Mouse (Mus musculus): ENCODE measurements at regions not wholly inside any gene's neighbourhood (a gene's known extent, or its start where the extent isn't known, plus 50 kb on each side); places are given as distances from the start of the nearest gene placed in this dataset.

GRCm38 (mm10) chr8:18536059-18536458 is 442.0 kb downstream of the Defb40 start:
- H3K36me3 ChIP-seq, result no peaks in the 10 kb centered on the region
- H3K4me3 ChIP-seq (replicated peaks), result no peak overlapping the region
- no peak overlapping the region for H3K9ac ChIP-seq (replicated peaks)
- no peak overlapping the region for H3K27ac ChIP-seq
- H3K27me3 ChIP-seq, result no peaks in the 10 kb centered on the region
- WGBS, result 88% methylated on average over 2 of the region's 2 CpGs
- H3K4me2 ChIP-seq (replicated peaks), result no peak overlapping the region
- H3K4me1 ChIP-seq (replicated peaks), result no peaks in the 10 kb centered on the region
- H3K9me3 ChIP-seq, result no peaks in the 10 kb centered on the region
- ATAC-seq, result no peak

- 90% methylated on average over 6 of the region's 6 CpGs for WGBS
- H3K9ac ChIP-seq (replicated peaks), result no peak overlapping the region
- ATAC-seq, result no peak
- H3K36me3 ChIP-seq, result no peaks in the 10 kb centered on the region
- H3K27ac ChIP-seq, result no peak overlapping the region
- no peak overlapping the region for H3K4me3 ChIP-seq (replicated peaks)
- H3K27me3 ChIP-seq, result no peaks in the 10 kb centered on the region
- no peaks in the 10 kb centered on the region for H3K4me1 ChIP-seq (replicated peaks)
- H3K9me3 ChIP-seq, result no peaks in the 10 kb centered on the region
- no peak overlapping the region for H3K4me2 ChIP-seq (replicated peaks)
These were observed 449.9 kb downstream of the Defb40 start for GRCm38 (mm10) chr8:18528120-18528519.

DNA sequence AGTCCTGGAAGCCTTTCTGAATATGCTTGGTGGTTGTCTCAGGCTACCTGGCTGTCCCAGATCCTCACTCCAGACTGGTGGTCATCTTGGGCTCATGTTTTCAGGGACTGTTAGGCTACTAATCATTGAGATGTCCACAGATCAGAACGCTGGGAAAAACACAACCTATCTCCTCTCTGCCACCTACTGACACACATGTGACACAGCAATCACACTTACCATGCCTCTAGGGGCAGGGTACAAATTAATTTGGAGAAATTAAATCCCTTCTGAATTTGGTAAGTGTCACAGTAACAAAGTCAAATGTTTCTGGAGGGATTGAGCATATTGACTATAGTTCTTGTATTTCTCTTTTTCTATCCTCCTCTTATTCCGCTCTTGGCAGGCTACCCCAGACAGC is 465.6 kb downstream of the Defb40 start:
- no peaks in the 10 kb centered on the region for H3K36me3 ChIP-seq
- H3K4me2 ChIP-seq (replicated peaks), result no peak overlapping the region
- H3K9me3 ChIP-seq, result 0 out of 2 replicates have a peak, but pooled peaks cover 2% of the 10 kb centered on the region
- ATAC-seq, result no peak
- H3K4me1 ChIP-seq (replicated peaks), result no peaks in the 10 kb centered on the region
- H3K27me3 ChIP-seq, result no peaks in the 10 kb centered on the region
- no peak overlapping the region for H3K4me3 ChIP-seq (replicated peaks)
- 72% methylated on average over 2 of the region's 2 CpGs for WGBS
- no peak overlapping the region for H3K27ac ChIP-seq
- no peak overlapping the region for H3K9ac ChIP-seq (replicated peaks)

- Histone ChIP-seq H3K4me2 (replicated peaks) (no peak overlapping the region), H3K4me1 (replicated peaks) (no peaks in the 10 kb centered on the region), H3K9ac (replicated peaks) (no peak overlapping the region), H3K27me3 (no peaks in the 10 kb centered on the region), H3K36me3 (no peaks in the 10 kb centered on the region), H3K27ac (no peak overlapping the region), H3K9me3 (0 out of 2 replicates have a peak, but pooled peaks cover 2% of the 10 kb centered on the region), H3K4me3 (replicated peaks) (no peak overlapping the region)
- 84% methylated on average over 13 of the region's 13 CpGs for WGBS
- no peak for ATAC-seq
These were observed 471.7 kb downstream of the Defb40 start for GRCm38 (mm10) chr8:18506158-18507022.

- no peaks in the 10 kb centered on the region for H3K36me3 ChIP-seq
- H3K27me3 ChIP-seq, result no peaks in the 10 kb centered on the region
- 87% methylated on average over 5 of the region's 5 CpGs for WGBS
- ATAC-seq, result no peak
- no peaks in the 10 kb centered on the region for H3K4me1 ChIP-seq (replicated peaks)
- H3K4me2 ChIP-seq (replicated peaks), result no peak overlapping the region
- no peak overlapping the region for H3K4me3 ChIP-seq (replicated peaks)
- no peak overlapping the region for H3K9ac ChIP-seq (replicated peaks)
- H3K9me3 ChIP-seq, result no peaks in the 10 kb centered on the region
- H3K27ac ChIP-seq, result no peak overlapping the region
These were observed 487.4 kb downstream of the Defb40 start for GRCm38 (mm10) chr8:18490620-18491019.

- no peaks in the 10 kb centered on the region for H3K27me3 ChIP-seq
- H3K27ac ChIP-seq, result no peak overlapping the region
- no peak for ATAC-seq
- no peak overlapping the region for H3K4me3 ChIP-seq (replicated peaks)
- H3K4me2 ChIP-seq (replicated peaks), result no peak overlapping the region
- WGBS, result 87% methylated on average over 3 of the region's 3 CpGs
- H3K9ac ChIP-seq (replicated peaks), result no peak overlapping the region
- H3K4me1 ChIP-seq (replicated peaks), result no peaks in the 10 kb centered on the region
- no peaks in the 10 kb centered on the region for H3K36me3 ChIP-seq
- no peaks in the 10 kb centered on the region for H3K9me3 ChIP-seq
These were observed 498.0 kb downstream of the Defb40 start for GRCm38 (mm10) chr8:18480081-18480480.

- H3K9ac ChIP-seq (replicated peaks), result no peak overlapping the region
- H3K27ac ChIP-seq, result no peak overlapping the region
- H3K27me3 ChIP-seq, result no peaks in the 10 kb centered on the region
- no peak overlapping the region for H3K4me2 ChIP-seq (replicated peaks)
- 82% methylated on average over 4 of the region's 4 CpGs for WGBS
- H3K9me3 ChIP-seq, result no peaks in the 10 kb centered on the region
- H3K4me1 ChIP-seq (replicated peaks), result no peaks in the 10 kb centered on the region
- no peak for ATAC-seq
- H3K4me3 ChIP-seq (replicated peaks), result no peak overlapping the region
- H3K36me3 ChIP-seq, result no peaks in the 10 kb centered on the region
These were observed 499.9 kb downstream of the Defb40 start for GRCm38 (mm10) chr8:18478166-18478565.

GRCm38 (mm10) chr8:18467511-18467910 is 510.5 kb downstream of the Defb40 start:
- no peak overlapping the region for H3K4me3 ChIP-seq (replicated peaks)
- no peak overlapping the region for H3K9ac ChIP-seq (replicated peaks)
- ATAC-seq, result no peak
- no peak overlapping the region for H3K4me2 ChIP-seq (replicated peaks)
- no peak overlapping the region for H3K27ac ChIP-seq
- H3K36me3 ChIP-seq, result no peaks in the 10 kb centered on the region
- H3K4me1 ChIP-seq (replicated peaks), result no peaks in the 10 kb centered on the region
- 88% methylated on average over 7 of the region's 7 CpGs for WGBS
- no peaks in the 10 kb centered on the region for H3K27me3 ChIP-seq
- H3K9me3 ChIP-seq, result no peaks in the 10 kb centered on the region

- Histone ChIP-seq H3K4me1 (replicated peaks) (no peaks in the 10 kb centered on the region), H3K9ac (replicated peaks) (no peak overlapping the region), H3K4me2 (replicated peaks) (no peak overlapping the region), H3K27ac (no peak overlapping the region), H3K27me3 (no peaks in the 10 kb centered on the region), H3K36me3 (no peaks in the 10 kb centered on the region), H3K9me3 (no peaks in the 10 kb centered on the region), H3K4me3 (replicated peaks) (no peak overlapping the region)
- ATAC-seq, result no peak
- 77% methylated on average over 4 of the region's 4 CpGs for WGBS
These were observed 517.4 kb downstream of the Defb40 start for GRCm38 (mm10) chr8:18460609-18461008.

- 91% methylated on average over 6 of the region's 6 CpGs for WGBS
- Histone ChIP-seq H3K4me1 (replicated peaks) (no peaks in the 10 kb centered on the region), H3K4me2 (replicated peaks) (no peak overlapping the region), H3K27ac (no peak overlapping the region), H3K27me3 (no peaks in the 10 kb centered on the region), H3K9ac (replicated peaks) (no peak overlapping the region), H3K9me3 (no peaks in the 10 kb centered on the region), H3K36me3 (no peaks in the 10 kb centered on the region), H3K4me3 (replicated peaks) (no peak overlapping the region)
- no peak for ATAC-seq
These were observed 520.6 kb downstream of the Defb40 start for GRCm38 (mm10) chr8:18457470-18457869.

GRCm38 (mm10) chr8:18449015-18449414 is 529.0 kb downstream of the Defb40 start:
- H3K27me3 ChIP-seq, result no peaks in the 10 kb centered on the region
- no peak overlapping the region for H3K4me3 ChIP-seq (replicated peaks)
- H3K36me3 ChIP-seq, result no peaks in the 10 kb centered on the region
- H3K9ac ChIP-seq (replicated peaks), result no peak overlapping the region
- no peak for ATAC-seq
- no peak overlapping the region for H3K4me2 ChIP-seq (replicated peaks)
- WGBS, result 76% methylated on average over 3 of the region's 3 CpGs
- H3K9me3 ChIP-seq, result no peaks in the 10 kb centered on the region
- H3K27ac ChIP-seq, result no peak overlapping the region
- H3K4me1 ChIP-seq (replicated peaks), result no peaks in the 10 kb centered on the region

DNA sequence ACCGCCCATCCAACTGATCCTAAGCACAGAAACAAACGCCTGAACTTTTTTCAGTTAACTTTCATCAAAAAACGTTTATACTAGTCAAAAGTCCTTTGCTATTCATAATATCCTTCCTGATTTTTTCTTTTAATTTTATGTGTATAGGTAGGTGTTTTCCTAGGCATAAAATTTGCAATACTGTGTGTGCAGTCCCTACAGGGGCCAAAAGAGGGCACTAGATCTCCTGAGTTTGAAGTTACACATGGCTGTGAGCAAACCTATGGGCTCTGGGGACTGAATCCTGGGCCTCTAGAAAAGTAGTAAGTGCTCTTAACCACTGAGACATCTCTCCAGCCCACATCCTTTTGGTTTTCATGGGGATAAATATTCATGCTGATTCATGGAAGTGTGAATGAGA is 535.8 kb downstream of the Defb40 start:
- Histone ChIP-seq H3K9ac (replicated peaks) (no peak overlapping the region), H3K4me1 (replicated peaks) (no peaks in the 10 kb centered on the region), H3K27me3 (no peaks in the 10 kb centered on the region), H3K4me3 (replicated peaks) (no peak overlapping the region), H3K27ac (no peak overlapping the region), H3K9me3 (no peaks in the 10 kb centered on the region), H3K4me2 (replicated peaks) (no peak overlapping the region), H3K36me3 (no peaks in the 10 kb centered on the region)
- 70% methylated on average over 3 of the region's 3 CpGs for WGBS
- no peak for ATAC-seq

- WGBS, result 88% methylated on average over 5 of the region's 5 CpGs
- no peaks in the 10 kb centered on the region for H3K36me3 ChIP-seq
- H3K4me3 ChIP-seq (replicated peaks), result no peak overlapping the region
- no peak for ATAC-seq
- no peaks in the 10 kb centered on the region for H3K4me1 ChIP-seq (replicated peaks)
- H3K9ac ChIP-seq (replicated peaks), result no peak overlapping the region
- no peak overlapping the region for H3K27ac ChIP-seq
- no peak overlapping the region for H3K4me2 ChIP-seq (replicated peaks)
- no peaks in the 10 kb centered on the region for H3K27me3 ChIP-seq
- no peaks in the 10 kb centered on the region for H3K9me3 ChIP-seq
These were observed 555.2 kb downstream of the Defb40 start for GRCm38 (mm10) chr8:18422846-18423245.

All from midbrain, embryonic 13.5 days (tissue).